Mouse (Mus musculus) ovary, postnatal 36 days (tissue): ENCODE measurements around the gene Dpp4.

Experiments
- DNase-seq: peaks from one replicate; pipeline ENCODE4 v3.0.0; 2022; ENCODE audit warnings: low spot score, mixed read lengths

Gene Dpp4

DNA sequence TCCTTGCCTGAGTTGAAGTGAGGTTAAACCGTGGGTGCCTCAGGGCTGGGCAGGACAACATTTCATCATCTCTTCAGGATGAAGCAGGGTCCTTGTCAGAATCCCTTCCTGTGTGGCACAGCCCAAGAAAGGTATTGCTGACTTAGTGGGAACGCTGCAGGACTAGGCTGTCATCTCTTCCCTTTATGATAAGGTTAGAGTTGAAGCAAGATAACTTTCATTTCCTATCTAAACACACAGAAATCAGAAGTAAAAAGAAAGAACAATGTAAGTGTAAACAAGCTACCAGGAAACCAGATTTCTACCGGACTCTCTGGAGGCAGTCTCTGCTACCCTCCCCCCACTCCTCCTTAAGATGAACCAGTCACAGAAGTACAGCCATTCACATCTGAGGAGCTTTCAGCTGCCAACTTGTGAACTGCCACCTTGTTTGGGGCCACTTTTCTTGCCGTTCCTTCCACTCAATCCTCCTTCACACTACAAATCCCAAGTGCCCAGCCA lies 3.3 kb downstream of the Dpp4 start:
- DNase-seq = no peak

DNA sequence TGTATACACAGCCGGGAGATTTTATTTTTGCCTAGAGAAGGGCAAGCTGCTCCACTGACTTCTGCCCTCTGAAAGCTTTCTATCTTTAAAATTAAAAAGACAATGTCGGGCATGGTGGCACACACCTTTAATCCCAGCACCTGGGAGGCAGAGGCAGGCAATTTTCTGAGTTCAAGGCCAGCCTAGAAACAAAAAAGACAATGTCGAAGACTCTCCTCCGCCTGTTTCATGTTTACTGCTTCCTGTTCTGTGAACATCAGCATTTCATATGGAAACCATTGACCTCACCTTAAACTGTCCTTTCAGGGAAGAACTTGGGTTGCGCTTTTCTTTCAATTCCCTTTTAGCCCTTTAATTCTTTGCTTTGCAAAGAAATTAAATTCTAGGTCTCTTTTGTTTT lies 3.8 kb downstream of the Dpp4 start:
- DNase-seq = no peak

DNA sequence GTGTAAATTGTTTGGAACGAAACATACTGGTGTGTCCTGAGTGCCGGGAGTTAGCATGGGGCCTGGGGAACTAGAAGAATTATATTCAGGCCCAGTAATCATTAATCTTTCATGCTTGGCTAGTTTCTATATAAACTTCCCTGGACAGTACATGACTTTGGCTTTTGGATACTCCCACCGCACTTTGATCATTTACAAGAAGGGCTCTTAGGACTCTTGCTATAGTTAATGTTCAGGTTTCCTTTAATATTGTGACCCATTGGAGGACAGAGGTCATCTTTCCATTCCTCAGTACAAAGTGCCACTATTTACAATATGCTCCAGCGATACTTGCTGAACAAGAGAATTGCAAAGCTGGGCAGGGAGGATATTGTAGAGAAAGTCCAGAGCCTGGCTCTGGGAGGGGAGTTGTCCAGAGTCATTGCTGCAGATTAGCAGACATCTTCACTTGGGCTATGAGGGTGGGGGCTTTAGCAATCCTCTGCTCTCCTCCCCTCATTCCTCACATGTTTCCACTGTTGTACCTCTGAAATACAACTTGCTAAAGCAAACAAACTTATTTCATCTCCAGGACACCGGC lies 8.4 kb downstream of the Dpp4 start:
- DNase-seq = no peak

DNA sequence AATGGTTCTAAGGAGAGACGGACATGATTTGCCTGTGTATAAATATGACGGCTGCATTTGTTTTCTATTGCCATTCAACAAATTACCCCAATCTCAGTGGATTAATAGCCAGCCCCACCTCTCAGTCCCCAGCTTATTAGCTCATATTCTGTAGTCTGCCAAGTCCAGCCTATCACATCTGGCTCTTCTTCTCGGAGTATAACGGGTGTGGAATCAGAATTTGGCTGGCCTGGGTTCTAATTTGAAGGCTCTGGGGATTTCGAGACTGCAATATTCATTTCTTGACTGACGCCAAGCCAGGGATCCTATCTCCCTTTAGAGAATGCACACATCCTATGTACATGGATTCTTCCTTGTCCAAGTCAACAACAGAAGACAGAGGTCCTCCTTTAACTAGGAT lies 11.0 kb downstream of the Dpp4 start:
- DNase-seq = no peak

DNA sequence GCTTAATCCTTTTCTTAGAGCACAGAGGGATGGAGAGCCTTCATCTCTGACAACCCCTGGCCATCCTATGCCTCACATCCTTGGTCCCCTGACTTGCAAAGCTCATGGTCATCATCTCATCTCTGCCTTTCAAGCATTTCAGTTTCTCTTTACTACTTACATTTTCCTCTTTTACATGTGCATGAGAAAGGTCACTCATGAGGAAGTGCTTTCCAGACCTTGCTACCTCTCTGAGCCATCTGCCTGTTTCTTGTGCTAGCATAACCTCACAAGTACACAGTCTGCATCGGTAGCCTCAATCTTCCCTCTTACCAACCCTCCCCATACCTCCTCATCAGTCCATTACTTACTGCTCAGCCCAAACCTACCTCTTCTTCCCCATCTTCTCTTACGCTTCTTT lies 12.2 kb downstream of the Dpp4 start:
- DNase-seq = no peak

- DNase-seq = no peak
Measured at GRCm38 (mm10) chr2:62399361-62399760, 12.7 kb downstream of the Dpp4 start.

DNA sequence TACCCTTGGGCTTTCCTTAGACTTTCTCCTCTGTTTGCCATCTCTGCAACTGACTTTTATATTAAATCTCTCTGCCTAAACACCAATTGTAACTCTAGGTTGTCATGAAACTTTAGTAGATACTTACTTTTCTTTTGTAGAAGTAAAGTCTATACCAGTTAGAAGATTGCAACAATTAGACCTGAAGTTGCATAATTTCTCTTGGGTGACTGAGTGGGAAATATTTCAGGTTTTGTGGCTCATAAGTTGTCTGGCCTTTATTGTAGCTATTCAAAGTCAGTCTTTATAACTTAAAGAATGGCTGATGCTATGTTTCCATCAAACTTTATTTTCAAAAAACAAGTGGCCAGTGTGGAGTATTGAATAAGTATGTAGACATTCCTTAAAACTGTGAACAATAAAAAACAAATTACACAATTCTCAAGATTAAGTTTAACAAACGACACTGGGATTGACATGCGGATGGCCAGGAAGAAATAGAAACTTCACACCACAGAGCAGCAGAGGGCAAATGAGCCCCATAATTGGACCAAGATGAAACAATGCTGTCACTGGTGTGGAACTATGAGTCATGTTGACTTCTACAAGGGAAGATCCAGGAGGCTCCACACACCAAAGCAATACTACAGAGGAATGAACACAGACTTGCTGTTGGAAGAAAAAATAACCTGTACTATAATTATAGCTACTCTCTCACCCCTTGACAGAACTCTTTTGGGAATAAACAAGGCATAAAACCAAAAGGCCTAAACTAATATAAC lies 13.7 kb downstream of the Dpp4 start:
- no peak for DNase-seq

- no peak for DNase-seq
Measured at GRCm38 (mm10) chr2:62397661-62398060, 14.4 kb downstream of the Dpp4 start.

- no peak for DNase-seq
Measured at GRCm38 (mm10) chr2:62396799-62397198, 15.2 kb downstream of the Dpp4 start.

- DNase-seq = no peak
Measured at GRCm38 (mm10) chr2:62394800-62395199, 17.2 kb downstream of the Dpp4 start.

DNA sequence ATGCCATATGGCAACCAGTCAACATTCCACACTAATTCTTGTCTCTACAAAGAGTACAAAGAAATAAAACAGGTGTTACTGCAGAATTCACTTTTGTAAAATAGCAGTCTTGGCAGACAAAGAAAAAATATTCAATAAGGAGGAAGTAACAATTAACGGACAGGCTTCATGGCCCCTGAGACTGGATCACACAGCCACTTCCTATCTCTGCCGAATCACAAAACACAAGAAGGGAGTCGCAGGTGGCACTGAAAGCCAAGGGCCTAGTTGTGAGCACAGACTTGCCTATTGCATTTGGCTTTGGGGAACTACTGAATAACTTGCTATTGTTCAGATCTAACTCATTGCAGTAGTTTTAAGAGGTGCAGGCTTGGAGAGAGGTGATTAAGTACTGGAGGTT lies 19.9 kb downstream of the Dpp4 start:
- DNase-seq = no peak

GRCm38 (mm10) chr2:62390961-62391461 lies 21.0 kb downstream of the Dpp4 start:
- no peak for DNase-seq

DNA sequence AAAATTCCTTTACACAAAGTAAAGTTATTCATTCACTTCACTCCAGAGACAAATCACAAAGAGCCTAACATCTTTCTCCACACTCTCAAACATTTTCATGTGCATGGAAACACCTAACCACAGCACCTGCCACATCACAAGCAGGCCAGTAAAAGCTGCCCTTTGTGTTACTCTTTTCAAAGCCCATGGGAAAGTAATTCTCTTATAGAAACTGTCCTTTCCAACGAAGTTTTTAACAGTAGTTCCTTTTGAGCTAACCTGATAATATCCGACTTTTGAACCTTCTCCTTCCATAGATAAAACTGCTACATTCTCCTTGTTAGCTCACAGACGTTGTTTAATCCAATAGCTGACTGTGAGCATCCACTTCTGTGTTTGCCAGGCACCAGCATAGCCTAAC lies 21.7 kb downstream of the Dpp4 start:
- DNase-seq = no peak

- DNase-seq = no peak
Measured at GRCm38 (mm10) chr2:62388841-62389240, 23.2 kb downstream of the Dpp4 start.

GRCm38 (mm10) chr2:62383196-62383595 lies 28.8 kb downstream of the Dpp4 start:
- no peak for DNase-seq

- DNase-seq = no peak
Measured at GRCm38 (mm10) chr2:62382440-62382839, 29.6 kb downstream of the Dpp4 start.

DNA sequence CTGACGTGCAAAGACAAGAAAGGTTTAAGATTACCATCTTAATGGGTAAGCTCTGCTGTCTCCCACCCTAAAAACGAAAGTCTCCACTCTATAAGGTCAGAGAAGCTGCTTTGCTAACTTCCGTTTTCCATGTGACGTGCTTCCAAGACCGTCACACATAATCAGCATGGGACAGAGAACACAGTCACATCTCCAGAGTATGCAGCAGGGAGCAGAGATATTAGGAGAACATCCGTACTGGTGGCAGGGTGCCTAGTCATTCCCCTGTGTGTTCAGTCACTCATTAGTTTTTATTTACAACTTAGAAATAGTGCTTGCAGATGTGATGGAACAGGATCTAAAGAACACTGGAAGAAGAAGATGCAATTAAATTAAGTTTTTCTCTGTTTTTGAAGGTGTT lies 30.3 kb downstream of the Dpp4 start:
- no peak for DNase-seq

DNA sequence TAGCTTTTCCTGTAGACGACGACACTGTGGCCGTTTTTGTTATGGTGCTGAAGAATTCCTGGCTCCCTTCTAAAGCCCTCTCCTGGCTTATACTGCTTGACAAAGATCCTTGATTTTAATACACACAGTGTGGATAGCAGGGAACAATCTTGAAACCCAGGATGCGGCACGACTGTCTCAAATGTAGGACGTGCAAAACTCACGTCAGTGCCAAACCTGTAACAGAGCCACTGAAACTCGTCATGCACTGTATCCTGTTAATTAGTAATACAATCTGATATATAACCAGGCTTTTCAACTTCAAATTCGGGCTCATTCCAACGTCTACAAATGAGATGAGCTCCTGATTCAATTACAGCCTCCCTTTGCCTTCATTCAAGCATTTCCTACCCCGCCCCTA lies 38.3 kb downstream of the Dpp4 start:
- no peak for DNase-seq

- no peak for DNase-seq
Measured at GRCm38 (mm10) chr2:62370048-62370447, 42.0 kb downstream of the Dpp4 start.

DNA sequence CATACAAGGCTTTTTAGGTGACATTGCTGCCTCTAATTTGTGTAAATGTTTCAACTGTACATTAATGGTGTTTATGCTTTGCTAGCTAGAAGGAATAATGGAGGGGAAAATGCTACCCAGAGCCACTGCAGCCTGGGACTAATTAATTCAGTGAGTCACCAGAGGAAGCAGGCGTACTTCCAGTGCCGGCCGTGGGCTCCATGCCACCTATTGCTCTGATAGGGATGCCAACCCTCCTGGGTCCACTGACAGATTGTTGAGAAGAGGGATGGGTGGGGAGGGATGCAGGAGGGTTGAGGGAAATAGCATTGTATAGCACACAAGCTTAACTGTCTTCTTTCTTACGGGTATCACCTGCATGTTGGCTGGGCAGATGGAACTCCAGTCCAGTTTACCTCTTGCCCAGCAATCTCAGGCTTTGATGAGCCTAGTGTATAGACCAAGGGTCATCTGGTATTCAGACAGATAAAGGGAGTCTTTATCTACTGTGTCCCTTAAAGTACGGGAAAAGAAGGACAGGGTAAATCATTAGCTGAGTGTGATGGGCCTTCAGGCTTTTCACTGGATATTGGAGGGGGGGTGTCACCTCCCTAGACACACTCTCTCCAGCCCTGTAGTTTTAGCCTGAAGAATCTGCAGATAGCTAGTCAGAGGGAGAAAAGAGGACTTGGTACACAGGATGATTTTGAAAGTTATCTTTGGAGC lies 43.5 kb downstream of the Dpp4 start:
- DNase-seq = no peak

DNA sequence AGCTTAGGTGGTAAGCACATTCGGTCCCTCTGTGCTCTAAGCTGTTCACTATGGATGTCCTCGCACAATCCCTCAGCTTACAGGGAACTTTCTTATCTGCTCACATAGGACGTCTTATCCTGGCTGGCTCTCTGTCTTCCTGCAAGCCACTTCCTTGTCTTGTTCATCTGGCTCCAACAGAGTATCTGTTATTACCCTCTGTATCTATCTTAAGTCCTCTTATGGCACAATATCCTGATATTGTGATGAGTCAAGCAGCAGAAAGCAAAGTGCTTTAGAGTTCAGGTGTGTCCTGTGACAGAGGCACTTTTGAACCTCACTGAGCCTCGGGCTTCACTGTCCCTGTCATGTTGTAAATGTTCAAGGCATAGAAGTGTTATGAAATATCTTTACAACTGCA lies 48.4 kb downstream of the Dpp4 start:
- DNase-seq = no peak

DNA sequence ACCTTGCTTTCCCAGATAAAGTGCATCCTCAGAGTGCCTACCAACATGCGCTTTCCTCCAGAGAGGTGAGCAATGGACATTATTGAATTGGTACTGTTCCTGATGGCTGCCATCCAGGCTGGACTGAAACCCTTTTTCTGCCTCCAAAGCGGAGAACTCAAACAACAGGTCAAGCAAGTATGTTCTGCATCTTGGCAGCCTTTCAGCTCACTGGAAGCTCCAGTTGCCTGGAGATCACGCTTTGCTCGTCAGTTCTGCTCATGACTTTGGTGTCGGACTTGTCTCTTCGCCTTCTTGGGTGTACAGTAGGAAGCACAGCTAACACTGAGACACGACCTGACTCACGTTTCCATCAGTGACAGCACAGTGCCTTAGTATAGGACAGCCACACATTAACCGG lies 49.8 kb downstream of the Dpp4 start:
- no peak for DNase-seq

DNA sequence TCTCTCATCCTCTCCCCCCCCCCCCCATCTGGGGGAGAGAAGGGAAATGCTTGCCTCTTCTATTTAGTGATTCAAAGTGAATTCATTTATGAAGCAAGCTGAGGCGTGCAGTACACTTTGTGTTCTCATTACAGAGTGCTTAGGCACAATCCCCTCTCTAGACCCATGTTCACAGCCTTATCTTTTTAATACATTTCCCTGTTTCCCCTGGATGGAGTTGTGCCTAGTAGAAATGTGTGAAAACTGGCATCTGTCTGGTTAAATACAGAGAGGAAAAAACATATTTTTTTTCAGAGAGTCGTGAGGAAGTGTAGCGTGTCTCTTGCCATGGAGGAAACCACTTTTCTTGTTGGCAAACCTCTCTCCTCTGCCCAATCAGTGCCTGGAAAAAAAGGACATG lies 50.5 kb downstream of the Dpp4 start:
- no peak for DNase-seq
